Mouse (Mus musculus) c-Kit-negative CD71-positive TER-119-positive erythroid progenitor cells, embryonic 14.5 days (primary cell): ENCODE results near the gene Wdr92.
"Not testable (repeated sequence)": the region's sequence is repeated elsewhere in the genome, so short reads cannot be mapped to it uniquely, and the experiment has no call there.

ENCODE experiments used
- DNase-seq: peaks from one replicate; pipeline ENCODE4 v3.0.0-alpha.2; 2013; ENCODE audit warnings: low read depth, low spot score

The Wdr92 gene

DNA sequence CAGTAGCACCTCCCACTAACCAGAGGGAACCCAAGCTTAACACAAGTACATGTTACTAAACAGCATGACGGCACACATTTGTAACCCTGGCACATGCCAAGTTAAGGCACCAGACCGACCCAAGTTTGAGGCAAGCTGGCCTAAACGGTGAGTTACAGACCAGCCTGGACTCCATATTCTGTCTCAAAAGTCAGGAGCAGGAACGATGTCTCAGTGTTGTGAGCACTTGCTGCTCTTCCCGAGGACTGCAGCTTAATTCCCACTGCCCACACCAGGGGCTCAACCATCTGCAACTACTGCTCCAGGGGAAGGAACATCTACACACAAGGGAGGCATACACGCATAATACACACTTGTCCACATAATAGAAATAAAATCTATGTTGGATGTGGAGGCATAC is 20.6 kb downstream of the Wdr92 start:
- no peak for DNase-seq

GRCm38 (mm10) chr11:17211258-17212140 is 29.6 kb downstream of the Wdr92 start, which contains the start of gene Pno1:
Pno1 (minus strand) TSS chr11:17211568.
- DNase-seq: peak; percentile 95

GRCm38 (mm10) chr11:17212141-17212495 is 30.2 kb downstream of the Wdr92 start:
- DNase-seq: no peak

- DNase-seq: no peak
Observed at GRCm38 (mm10) chr11:17212903-17213509, 31.1 kb downstream of the Wdr92 start.

- DNase-seq: no peak
Observed at GRCm38 (mm10) chr11:17215475-17215874, 33.6 kb downstream of the Wdr92 start.

GRCm38 (mm10) chr11:17221126-17221525 is 39.2 kb downstream of the Wdr92 start:
- DNase-seq: no peak

- DNase-seq: no peak
Observed at GRCm38 (mm10) chr11:17232792-17233191, 50.9 kb downstream of the Wdr92 start.

GRCm38 (mm10) chr11:17236449-17237037 is 54.6 kb downstream of the Wdr92 start:
- no peak for DNase-seq

DNA sequence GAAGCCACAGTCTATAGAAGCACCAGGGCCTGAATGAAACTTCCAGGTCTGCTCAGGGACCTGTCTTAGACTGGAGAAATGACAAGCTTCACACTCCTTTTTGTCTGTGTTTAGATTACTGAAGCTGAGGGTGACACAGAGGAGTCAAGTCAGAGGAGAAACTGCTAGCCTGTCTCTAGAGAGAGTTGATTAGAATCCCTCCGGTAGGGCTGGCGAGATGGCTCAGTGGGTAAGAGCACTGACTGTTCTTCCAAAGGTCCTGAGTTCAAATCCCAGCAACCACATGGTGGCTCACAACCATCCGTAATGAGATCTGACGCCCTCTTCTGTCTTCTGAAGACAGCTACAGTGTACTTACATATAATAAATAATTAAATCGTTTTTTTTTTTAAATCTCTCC is 56.7 kb downstream of the Wdr92 start:
- not testable (repeated sequence) for DNase-seq

- DNase-seq: no peak
Observed at GRCm38 (mm10) chr11:17248715-17249114, 66.8 kb downstream of the Wdr92 start.

DNA sequence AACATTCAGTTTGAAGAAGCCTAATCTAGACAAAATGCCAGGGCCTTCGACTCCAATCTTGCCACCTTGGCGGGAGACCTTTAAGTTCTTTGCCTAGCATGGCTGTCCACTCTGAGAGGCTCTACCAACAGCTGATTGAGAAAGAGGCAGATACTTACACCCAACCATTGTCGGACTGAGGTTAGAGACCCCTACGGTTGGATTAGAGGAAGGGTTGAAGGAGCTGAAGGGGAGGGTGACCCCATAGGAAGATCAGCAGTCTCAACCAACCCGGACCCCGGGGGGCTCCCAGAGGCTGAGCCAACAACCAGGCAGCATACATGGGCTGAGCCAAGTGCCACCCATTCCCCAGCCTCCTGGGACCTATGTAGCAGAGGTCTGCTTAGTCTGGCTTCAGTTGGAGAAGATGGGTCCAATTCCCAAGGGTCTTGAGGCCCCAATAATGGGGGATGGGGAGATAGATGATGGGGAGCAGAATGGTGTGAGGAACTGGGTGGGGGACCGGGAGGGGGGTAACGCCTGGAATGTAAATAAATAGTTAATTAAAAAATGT is 75.0 kb downstream of the Wdr92 start:
- no peak for DNase-seq

DNA sequence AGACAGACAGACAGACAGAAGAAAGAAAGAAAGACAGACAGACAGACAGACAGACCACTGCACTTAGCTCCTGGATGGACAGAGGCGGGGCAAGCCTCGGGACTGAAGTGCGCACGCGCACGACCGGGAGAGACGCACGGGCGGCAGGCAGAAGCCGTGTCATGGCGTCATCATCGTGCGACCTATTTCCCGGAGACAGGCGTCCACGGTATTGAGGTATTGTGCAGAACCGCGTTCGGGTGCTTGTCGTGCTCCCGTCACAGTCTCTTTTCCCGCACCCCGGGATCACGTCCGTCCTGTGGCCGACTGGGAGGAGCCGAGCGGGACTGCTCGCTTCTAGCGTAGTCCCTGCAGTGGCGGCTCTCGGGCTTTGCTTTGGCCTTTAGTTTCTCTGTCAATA is 75.5 kb downstream of the Wdr92 start, which contains the start of gene C1d:
Gene C1d (plus strand): TSS at position 137 of the 400 bp plus-strand sequence.
- DNase-seq: peak; percentile 93

DNA sequence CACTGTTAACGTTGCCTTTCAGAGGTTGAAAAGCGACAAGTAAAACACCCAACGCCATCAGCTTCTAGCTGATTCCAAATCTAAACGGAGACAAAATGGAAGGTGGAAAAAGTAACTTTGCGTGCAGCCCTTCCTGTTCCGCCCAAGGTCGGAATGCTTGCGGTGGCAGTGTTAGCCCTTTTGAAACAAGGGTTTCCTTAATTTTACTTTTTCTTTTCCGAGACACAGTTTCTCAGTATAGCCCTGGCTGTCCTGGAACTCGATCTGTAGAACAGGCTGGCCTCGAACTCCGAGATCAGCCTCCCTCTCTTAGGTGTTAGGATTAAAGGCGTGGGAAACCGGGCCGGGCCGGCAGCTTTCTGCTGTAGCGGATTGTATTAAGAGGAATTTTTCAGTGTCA is 76.0 kb downstream of the Wdr92 start:
- DNase-seq: no peak

DNA sequence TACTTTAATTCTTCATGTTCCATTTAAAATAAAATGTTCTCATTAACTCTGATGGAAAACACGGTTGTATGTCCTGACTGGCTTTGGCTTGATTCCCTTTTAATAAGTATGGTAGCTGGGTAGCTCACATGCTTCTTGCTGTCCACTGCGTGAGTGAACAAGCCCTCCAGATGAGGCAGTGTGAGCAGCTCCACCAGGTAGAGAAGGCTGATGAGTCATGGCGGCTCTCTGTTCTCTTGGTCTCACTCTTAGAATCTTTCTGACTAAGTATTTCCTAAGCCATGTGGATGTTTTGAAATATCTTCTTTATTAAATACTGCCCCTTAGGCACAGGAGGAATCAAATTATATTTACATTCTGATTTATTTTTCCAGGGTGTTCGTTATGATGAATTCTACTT is 85.3 kb downstream of the Wdr92 start:
- DNase-seq: no peak

DNA sequence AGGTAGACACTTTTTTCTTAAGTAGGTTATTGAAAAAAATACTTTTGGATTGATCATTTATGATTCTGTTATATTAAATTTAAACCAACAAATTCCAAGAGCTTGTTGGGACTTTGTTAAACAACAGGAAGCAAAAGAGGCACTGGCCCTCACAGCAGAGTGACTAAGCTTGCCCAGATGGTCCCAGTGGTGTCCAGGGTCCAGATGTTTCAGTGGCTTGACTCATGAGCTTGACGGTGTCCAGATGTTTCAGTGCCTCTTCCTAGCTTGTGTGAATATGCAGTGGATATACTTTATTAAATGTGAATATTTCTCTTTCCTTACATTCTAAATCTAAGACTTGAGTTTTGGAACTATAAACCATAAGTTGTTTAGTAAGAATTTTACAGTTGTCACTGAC is 86.9 kb downstream of the Wdr92 start:
- no peak for DNase-seq

DNA sequence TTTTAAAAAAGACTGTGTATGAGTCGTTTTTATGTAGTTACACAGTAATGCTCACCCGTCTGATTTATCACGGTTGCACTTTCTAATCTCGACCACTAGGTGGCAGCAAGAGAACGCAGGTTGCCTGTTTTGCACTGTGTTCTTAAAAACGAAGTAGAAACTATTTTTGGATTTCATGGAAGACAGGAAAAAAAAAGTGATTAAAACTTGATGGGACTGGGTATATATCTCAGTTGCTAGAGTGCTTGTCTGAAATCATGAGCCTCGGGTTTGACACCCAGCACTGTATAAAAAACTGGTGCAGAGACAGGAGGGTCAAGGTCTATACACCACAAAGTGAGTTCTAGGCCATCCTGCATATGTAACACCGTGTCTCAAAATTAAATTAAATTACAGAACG is 98.1 kb downstream of the Wdr92 start:
- DNase-seq: peak; percentile 24
